Mouse (Mus musculus) limb, embryonic 11.5 days (tissue): Measurements from ENCODE around the gene Aldh1l1. TPM values are rescaled to one million over a fixed set of nuclear protein-coding genes. Genes with fewer than 3 reads are reported as not detected.

Experiments used
- ATAC-seq: fragments of 200-750 bp; cut with Nextera tagmentation; 2 replicates; pipeline ENCODE4 v1.8.0; 2017; ENCODE audit warnings: low read depth; ENCODE audit not compliant: insufficient number of reproducible peaks, low FRiP score, low TSS enrichment
- DNase-seq: peaks from one replicate; pipeline ENCODE4 v3.0.0-alpha.2; 2015; ENCODE audit warnings: low spot score
- H3K27ac ChIP-seq: fragments of 300-500 bp; sonication (generic); replicated peaks from 2 replicates; pipeline ENCODE4 v1.5.1; 2014; ENCODE audit warnings: low read depth, mild to moderate bottlenecking, low read length
- H3K27me3 ChIP-seq: fragments of 300-500 bp; sonication (generic); 2 replicates; pipeline ENCODE4 v1.6.1; 2014; ENCODE audit warnings: mild to moderate bottlenecking, low read length, mixed read lengths; ENCODE audit not compliant: control insufficient read depth, insufficient read depth
- H3K36me3 ChIP-seq: fragments of 300-500 bp; sonication (generic); 2 replicates; pipeline ENCODE4 v1.6.1; 2014; ENCODE audit warnings: mild to moderate bottlenecking, low read length, moderate library complexity, mixed read lengths; ENCODE audit not compliant: control insufficient read depth, insufficient read depth
- H3K4me1 ChIP-seq: fragments of 300-500 bp; sonication (generic); 2 replicates; pipeline ENCODE4 v1.6.1; 2014; ENCODE audit warnings: low read length, mixed read lengths; ENCODE audit not compliant: control insufficient read depth, insufficient read depth
- H3K4me2 ChIP-seq: fragments of 300-500 bp; sonication (generic); 2 replicates; pipeline ENCODE4 v1.6.1; 2014; ENCODE audit warnings: low read depth, mild to moderate bottlenecking, moderate library complexity; ENCODE audit not compliant: severe bottlenecking
- H3K4me3 ChIP-seq: fragments of 300-500 bp; sonication (generic); 2 replicates; pipeline ENCODE4 v1.5.1; 2014; ENCODE audit warnings: low read depth, low read length
- H3K9ac ChIP-seq: fragments of 300-500 bp; sonication (generic); 2 replicates; pipeline ENCODE4 v1.6.1; 2014; ENCODE audit warnings: mild to moderate bottlenecking, low read length
- H3K9me3 ChIP-seq: fragments of 300-500 bp; sonication (generic); 2 replicates; pipeline ENCODE4 v1.6.1; 2016; ENCODE audit warnings: low read length; ENCODE audit not compliant: control insufficient read depth
- WGBS: fragments of 180-500 bp; shearing (Covaris S2); extraction: QIAGEN DNeasy Blood & Tissue Kit; methylation state at CpG from one replicate; pipeline ENCODE4 v1.1.7; 2014; 5-methylcytosine and 5-hydroxymethylcytosine counted together
- polyA plus RNA-seq: library from polyadenylated mRNA; unstranded; fragments of >200 nt; fragmentation: Nextera tagmentation; extraction: Ambion mirVana; gene quantifications from 2 replicates; pipeline ENCODE4 v1.2.1, GENCODE M21; 2014

Aldh1l1 gene
- polyA plus RNA-seq, 1 experiment from 2014 or later, result 0.57 TPM

GRCm38 (mm10) chr6:90602304-90602703 lies 116.1 kb downstream of the Aldh1l1 start:
- no peak for ATAC-seq
- Histone ChIP-seq H3K27me3 (no peaks in the 10 kb centered on the region), H3K9me3 (no peaks in the 10 kb centered on the region), H3K4me3 (no peak overlapping the region), H3K4me1 (peaks cover 3% of the 10 kb centered on the region; the same call in 1 of the 2 replicates), H3K36me3 (no peaks in the 10 kb centered on the region), H3K27ac (no peak overlapping the region), H3K9ac (no peak overlapping the region), H3K4me2 (no peak overlapping the region)
- 91% methylated on average over 3 of the region's 3 CpGs for WGBS
- no peak for DNase-seq

- H3K9ac ChIP-seq, result no peak overlapping the region
- 71% methylated on average over 7 of the region's 7 CpGs for WGBS
These were observed 116.9 kb downstream of the Aldh1l1 start for GRCm38 (mm10) chr6:90603126-90603525.

GRCm38 (mm10) chr6:90604130-90604529 lies 117.9 kb downstream of the Aldh1l1 start:
- 65% methylated on average over 3 of the region's 3 CpGs for WGBS
- Histone ChIP-seq H3K27me3 (no peaks in the 10 kb centered on the region), H3K4me1 (peaks cover 3% of the 10 kb centered on the region; the same call in 1 of the 2 replicates), H3K4me2 (no peak overlapping the region), H3K27ac (no peak overlapping the region), H3K9ac (no peak overlapping the region), H3K4me3 (peak overlapping the region; percentile 57; the same call in 1 of the 2 replicates), H3K9me3 (no peaks in the 10 kb centered on the region), H3K36me3 (no peaks in the 10 kb centered on the region)
- ATAC-seq (no peak), DNase-seq (no peak)

More at GRCm38 (mm10) chr6:90603126-90603525, 116.9 kb downstream of the Aldh1l1 start:
- Histone ChIP-seq H3K27me3 (no peaks in the 10 kb centered on the region), H3K9me3 (no peaks in the 10 kb centered on the region), H3K27ac (no peak overlapping the region), H3K4me3 (no peak overlapping the region), H3K4me2 (no peak overlapping the region), H3K36me3 (no peaks in the 10 kb centered on the region), H3K4me1 (peaks cover 3% of the 10 kb centered on the region; the same call in 1 of the 2 replicates)
- no peak for DNase-seq
- no peak for ATAC-seq

- peak within 1 kb of the TSS; percentile 69 for H3K9ac ChIP-seq
- peak within 1 kb of the TSS; percentile 57 for H3K4me3 ChIP-seq
- ATAC-seq (peak; percentile 94), DNase-seq (peak; percentile 87)
- no peaks in the 10 kb centered on the region for H3K27me3 ChIP-seq
- H3K4me2 ChIP-seq, result peak within 1 kb of the TSS; percentile 84
- no peak within 1 kb of the TSS for H3K27ac ChIP-seq
- H3K9me3 ChIP-seq, result no peaks in the 10 kb centered on the region
- no peaks in the 10 kb centered on the region for H3K36me3 ChIP-seq
- peaks cover 3% of the 10 kb centered on the region; the same call in 1 of the 2 replicates for H3K4me1 ChIP-seq
- WGBS, result under 1% methylated on average over 49 of the region's 49 CpGs
These were observed 118.5 kb downstream of the Aldh1l1 start, which contains the start of gene Slc41a3 for GRCm38 (mm10) chr6:90604533-90605297. Gene Slc41a3, plus strand, starts transcription at chr6:90604725.

GRCm38 (mm10) chr6:90605298-90605665 lies 119.1 kb downstream of the Aldh1l1 start:
- Histone ChIP-seq H3K4me3 (peak overlapping the region; percentile 57), H3K27ac (no peak overlapping the region), H3K27me3 (no peaks in the 10 kb centered on the region), H3K4me1 (peaks cover 3% of the 10 kb centered on the region; the same call in 1 of the 2 replicates), H3K9me3 (no peaks in the 10 kb centered on the region), H3K9ac (no peak overlapping the region; the same call in 1 of the 2 replicates), H3K4me2 (peak overlapping the region; percentile 84), H3K36me3 (no peaks in the 10 kb centered on the region)
- DNase-seq, result no peak
- 20% methylated on average over 5 of the region's 5 CpGs for WGBS
- ATAC-seq, result no peak

- H3K27me3 ChIP-seq, result no peaks in the 10 kb centered on the region
- H3K4me1 ChIP-seq, result peaks cover 3% of the 10 kb centered on the region; the same call in 1 of the 2 replicates
- no peak overlapping the region for H3K4me2 ChIP-seq
- WGBS, result 24% methylated on average over 7 of the region's 7 CpGs
- H3K9me3 ChIP-seq, result no peaks in the 10 kb centered on the region
- no peak overlapping the region for H3K4me3 ChIP-seq
- no peak overlapping the region for H3K27ac ChIP-seq
- H3K9ac ChIP-seq, result no peak overlapping the region
- ATAC-seq (no peak), DNase-seq (peak; percentile 85)
- no peaks in the 10 kb centered on the region for H3K36me3 ChIP-seq
These were observed 120.3 kb downstream of the Aldh1l1 start for GRCm38 (mm10) chr6:90606538-90606937.

GRCm38 (mm10) chr6:90607196-90607595 lies 121.0 kb downstream of the Aldh1l1 start:
- Histone ChIP-seq H3K9ac (no peak overlapping the region), H3K9me3 (no peaks in the 10 kb centered on the region), H3K36me3 (no peaks in the 10 kb centered on the region), H3K4me2 (no peak overlapping the region), H3K4me1 (peaks cover 3% of the 10 kb centered on the region; the same call in 1 of the 2 replicates), H3K27ac (no peak overlapping the region), H3K4me3 (no peak overlapping the region), H3K27me3 (no peaks in the 10 kb centered on the region)
- no peak for ATAC-seq
- WGBS, result 23% methylated on average over 5 of the region's 5 CpGs
- DNase-seq, result peak; percentile 79

GRCm38 (mm10) chr6:90608186-90608585 lies 122.0 kb downstream of the Aldh1l1 start:
- Histone ChIP-seq H3K9ac (no peak overlapping the region), H3K4me2 (no peak overlapping the region), H3K9me3 (no peaks in the 10 kb centered on the region), H3K27me3 (no peaks in the 10 kb centered on the region), H3K27ac (no peak overlapping the region), H3K4me1 (peaks cover 3% of the 10 kb centered on the region; the same call in 1 of the 2 replicates), H3K4me3 (no peak overlapping the region), H3K36me3 (no peaks in the 10 kb centered on the region)
- ATAC-seq (no peak), DNase-seq (no peak)
- WGBS, result 72% methylated on average over 6 of the region's 6 CpGs
